Mouse (Mus musculus): ENCODE results near the gene Gm13279. TPM values are rescaled to one million over a fixed set of nuclear protein-coding genes. Genes with fewer than 3 reads are reported as not detected.
"Not testable (repeated sequence)": the region's sequence is repeated elsewhere in the genome, so short reads cannot be mapped to it uniquely, and the experiment has no call there.

Gene Gm13279
- polyA plus RNA-seq, 1 experiment from 2014 or later, result not detected

- H3K9me3 ChIP-seq (replicated peaks; ENCODE audit: control insufficient read depth, low read length); ATAC-seq (ENCODE audit: insufficient read depth, low FRiP score); H3K4me1 ChIP-seq (ENCODE audit: control insufficient read depth, insufficient read depth, low read length); H3K36me3 ChIP-seq (ENCODE audit: control insufficient read depth, insufficient read depth, low read length); H3K27ac ChIP-seq (ENCODE audit: low read length); H3K4me2 ChIP-seq (ENCODE audit: low read depth, low read length); H3K4me3 ChIP-seq (replicated peaks; ENCODE audit: low read length); H3K27me3 ChIP-seq (ENCODE audit: control insufficient read depth, insufficient read depth, low read length); H3K9ac ChIP-seq (ENCODE audit: low read length): not testable (repeated sequence)
- WGBS, result 52% methylated on average over 7 of the region's 9 CpGs
These were observed 34.9 kb upstream of the Gm13279 start for GRCm38 (mm10) chr4:88762341-88762740.

DNA sequence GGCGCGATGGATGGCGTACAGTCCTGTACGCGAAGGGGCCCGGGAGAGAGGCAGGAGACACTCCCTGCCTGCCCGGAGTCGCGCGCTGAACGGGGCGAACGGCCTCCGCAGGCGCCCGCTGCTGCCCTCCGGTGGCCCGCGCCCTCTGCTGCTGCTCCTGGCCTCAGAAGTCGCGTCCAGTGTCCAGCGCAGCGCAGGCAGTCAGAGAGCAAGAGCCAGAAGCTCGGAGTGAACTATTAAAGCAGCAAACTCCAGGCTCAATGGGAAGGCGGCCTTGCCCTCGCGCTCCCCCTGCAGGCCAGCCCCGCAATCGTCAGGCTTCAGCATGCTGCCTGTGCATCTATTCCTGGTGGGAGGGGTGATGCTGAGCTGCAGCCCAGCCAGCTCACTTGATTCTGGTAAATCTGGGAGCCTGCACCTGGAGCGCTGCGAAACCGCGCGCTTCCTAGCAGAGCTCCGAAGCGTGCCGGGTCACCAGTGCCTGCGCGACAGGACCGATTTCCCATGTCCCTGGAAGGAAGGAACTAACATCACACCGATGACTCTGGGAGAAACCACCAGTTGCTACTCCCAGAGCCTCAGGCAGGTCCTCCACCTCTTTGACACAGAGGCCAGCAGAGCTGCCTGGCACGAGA lies 33.7 kb upstream of the Gm13279 start:
- H3K9me3 ChIP-seq (replicated peaks; ENCODE audit: control insufficient read depth, low read length); H3K4me1 ChIP-seq (ENCODE audit: control insufficient read depth, insufficient read depth, low read length); ATAC-seq (ENCODE audit: insufficient read depth, low FRiP score); H3K27me3 ChIP-seq (ENCODE audit: control insufficient read depth, insufficient read depth, low read length); H3K27ac ChIP-seq (ENCODE audit: low read length); H3K36me3 ChIP-seq (ENCODE audit: control insufficient read depth, insufficient read depth, low read length): not testable (repeated sequence)
- 2% methylated on average over 30 of the region's 42 CpGs for WGBS
- H3K4me3 ChIP-seq (replicated peaks; ENCODE audit: low read length), result peak overlapping the region; percentile 40
- H3K4me2 ChIP-seq (ENCODE audit: low read depth, low read length), result peak overlapping the region; percentile 43; the same call in 1 of the 2 replicates
- H3K9ac ChIP-seq (ENCODE audit: low read length), result peak overlapping the region; percentile 64

DNA sequence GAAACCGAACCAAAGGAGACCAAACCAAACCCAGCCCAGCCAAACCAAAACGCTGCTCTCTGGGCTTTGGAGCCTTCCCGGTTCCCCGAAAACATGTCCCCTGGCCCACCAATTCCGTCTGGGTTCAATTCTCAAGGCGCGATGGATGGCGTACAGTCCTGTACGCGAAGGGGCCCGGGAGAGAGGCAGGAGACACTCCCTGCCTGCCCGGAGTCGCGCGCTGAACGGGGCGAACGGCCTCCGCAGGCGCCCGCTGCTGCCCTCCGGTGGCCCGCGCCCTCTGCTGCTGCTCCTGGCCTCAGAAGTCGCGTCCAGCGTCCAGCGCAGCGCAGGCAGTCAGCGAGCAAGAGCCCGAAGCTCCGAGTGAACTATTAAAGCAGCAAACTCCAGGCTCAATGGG lies 23.7 kb upstream of the Gm13279 start, which contains the start of gene Gm13290:
TSS of gene Gm13290 (plus strand) at position 301 of the 400 bp plus-strand sequence.
- H3K27ac ChIP-seq (ENCODE audit: low read length); H3K9me3 ChIP-seq (replicated peaks; ENCODE audit: control insufficient read depth, low read length); ATAC-seq (ENCODE audit: insufficient read depth, low FRiP score); H3K36me3 ChIP-seq (ENCODE audit: control insufficient read depth, insufficient read depth, low read length); H3K4me1 ChIP-seq (ENCODE audit: control insufficient read depth, insufficient read depth, low read length); H3K9ac ChIP-seq (ENCODE audit: low read length); H3K4me3 ChIP-seq (replicated peaks; ENCODE audit: low read length); H3K27me3 ChIP-seq (ENCODE audit: control insufficient read depth, insufficient read depth, low read length); H3K4me2 ChIP-seq (ENCODE audit: low read depth, low read length): not testable (repeated sequence)
- WGBS, result no CpG with 5 or more reads among the region's 32 CpGs

DNA sequence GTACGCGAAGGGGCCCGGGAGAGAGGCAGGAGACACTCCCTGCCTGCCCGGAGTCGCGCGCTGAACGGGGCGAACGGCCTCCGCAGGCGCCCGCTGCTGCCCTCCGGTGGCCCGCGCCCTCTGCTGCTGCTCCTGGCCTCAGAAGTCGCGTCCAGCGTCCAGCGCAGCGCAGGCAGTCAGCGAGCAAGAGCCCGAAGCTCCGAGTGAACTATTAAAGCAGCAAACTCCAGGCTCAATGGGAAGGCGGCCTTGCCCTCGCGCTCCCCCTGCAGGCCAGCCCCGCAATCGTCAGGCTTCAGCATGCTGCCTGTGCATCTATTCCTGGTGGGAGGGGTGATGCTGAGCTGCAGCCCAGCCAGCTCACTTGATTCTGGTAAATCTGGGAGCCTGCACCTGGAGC lies 20.6 kb upstream of the Gm13279 start, which contains the start of gene Gm13289:
TSS of gene Gm13289 (plus strand) at position 301 of the 400 bp plus-strand sequence.
- WGBS, result no CpG with 5 or more reads among the region's 29 CpGs
- not testable (repeated sequence) for H3K27me3 ChIP-seq (ENCODE audit: control insufficient read depth, insufficient read depth, low read length); H3K36me3 ChIP-seq (ENCODE audit: control insufficient read depth, insufficient read depth, low read length); H3K4me1 ChIP-seq (ENCODE audit: control insufficient read depth, insufficient read depth, low read length); H3K4me3 ChIP-seq (replicated peaks; ENCODE audit: low read length); H3K27ac ChIP-seq (ENCODE audit: low read length); H3K4me2 ChIP-seq (ENCODE audit: low read depth, low read length); H3K9me3 ChIP-seq (replicated peaks; ENCODE audit: control insufficient read depth, low read length); ATAC-seq (ENCODE audit: insufficient read depth, low FRiP score); H3K9ac ChIP-seq (ENCODE audit: low read length)

DNA sequence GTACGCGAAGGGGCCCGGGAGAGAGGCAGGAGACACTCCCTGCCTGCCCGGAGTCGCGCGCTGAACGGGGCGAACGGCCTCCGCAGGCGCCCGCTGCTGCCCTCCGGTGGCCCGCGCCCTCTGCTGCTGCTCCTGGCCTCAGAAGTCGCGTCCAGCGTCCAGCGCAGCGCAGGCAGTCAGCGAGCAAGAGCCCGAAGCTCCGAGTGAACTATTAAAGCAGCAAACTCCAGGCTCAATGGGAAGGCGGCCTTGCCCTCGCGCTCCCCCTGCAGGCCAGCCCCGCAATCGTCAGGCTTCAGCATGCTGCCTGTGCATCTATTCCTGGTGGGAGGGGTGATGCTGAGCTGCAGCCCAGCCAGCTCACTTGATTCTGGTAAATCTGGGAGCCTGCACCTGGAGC lies 17.6 kb upstream of the Gm13279 start, which contains the start of gene Gm13272:
TSS of gene Gm13272 (plus strand) at position 301 of the 400 bp plus-strand sequence.
- WGBS, result no CpG with 5 or more reads among the region's 29 CpGs
- H3K4me1 ChIP-seq (ENCODE audit: control insufficient read depth, insufficient read depth, low read length); H3K27ac ChIP-seq (ENCODE audit: low read length); H3K9me3 ChIP-seq (replicated peaks; ENCODE audit: control insufficient read depth, low read length); ATAC-seq (ENCODE audit: insufficient read depth, low FRiP score); H3K4me2 ChIP-seq (ENCODE audit: low read depth, low read length); H3K9ac ChIP-seq (ENCODE audit: low read length); H3K27me3 ChIP-seq (ENCODE audit: control insufficient read depth, insufficient read depth, low read length); H3K36me3 ChIP-seq (ENCODE audit: control insufficient read depth, insufficient read depth, low read length); H3K4me3 ChIP-seq (replicated peaks; ENCODE audit: low read length): not testable (repeated sequence)

GRCm38 (mm10) chr4:88780320-88780719 lies 16.9 kb upstream of the Gm13279 start:
- WGBS, result 53% methylated on average over 14 of the region's 18 CpGs
- H3K4me1 ChIP-seq (ENCODE audit: control insufficient read depth, insufficient read depth, low read length); H3K4me2 ChIP-seq (ENCODE audit: low read depth, low read length); H3K27ac ChIP-seq (ENCODE audit: low read length); H3K27me3 ChIP-seq (ENCODE audit: control insufficient read depth, insufficient read depth, low read length); H3K9ac ChIP-seq (ENCODE audit: low read length); H3K4me3 ChIP-seq (replicated peaks; ENCODE audit: low read length); H3K9me3 ChIP-seq (replicated peaks; ENCODE audit: control insufficient read depth, low read length); H3K36me3 ChIP-seq (ENCODE audit: control insufficient read depth, insufficient read depth, low read length); ATAC-seq (ENCODE audit: insufficient read depth, low FRiP score): not testable (repeated sequence)

GRCm38 (mm10) chr4:88781831-88782230 lies 15.4 kb upstream of the Gm13279 start, which contains the start of gene Ifnz:
Ifnz (plus strand) TSS chr4:88782131.
- Histone ChIP-seq H3K4me3 (replicated peaks; ENCODE audit: low read length) (0 out of 2 replicates have a peak within 1 kb of the TSS, but pooled peaks have one; percentile 22), H3K4me2 (ENCODE audit: low read depth, low read length) (peak within 1 kb of the TSS; percentile 40)
- ATAC-seq (ENCODE audit: insufficient read depth, low FRiP score); H3K36me3 ChIP-seq (ENCODE audit: control insufficient read depth, insufficient read depth, low read length); H3K9ac ChIP-seq (ENCODE audit: low read length); H3K27me3 ChIP-seq (ENCODE audit: control insufficient read depth, insufficient read depth, low read length); H3K27ac ChIP-seq (ENCODE audit: low read length); H3K9me3 ChIP-seq (replicated peaks; ENCODE audit: control insufficient read depth, low read length); H3K4me1 ChIP-seq (ENCODE audit: control insufficient read depth, insufficient read depth, low read length): not testable (repeated sequence)
- 9% methylated on average over 2 of the region's 7 CpGs for WGBS

DNA sequence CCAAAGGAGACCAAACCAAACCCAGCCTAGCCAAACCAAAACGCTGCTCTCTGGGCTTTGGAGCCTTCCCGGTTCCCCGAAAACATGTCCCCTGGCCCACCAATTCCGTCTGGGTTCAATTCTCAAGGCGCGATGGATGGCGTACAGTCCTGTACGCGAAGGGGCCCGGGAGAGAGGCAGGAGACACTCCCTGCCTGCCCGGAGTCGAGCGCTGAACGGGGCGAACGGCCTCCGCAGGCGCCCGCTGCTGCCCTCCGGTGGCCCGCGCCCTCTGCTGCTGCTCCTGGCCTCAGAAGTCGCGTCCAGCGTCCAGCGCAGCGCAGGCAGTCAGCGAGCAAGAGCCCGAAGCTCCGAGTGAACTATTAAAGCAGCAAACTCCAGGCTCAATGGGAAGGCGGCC lies 14.9 kb upstream of the Gm13279 start:
- not testable (repeated sequence) for ATAC-seq (ENCODE audit: insufficient read depth, low FRiP score); H3K4me1 ChIP-seq (ENCODE audit: control insufficient read depth, insufficient read depth, low read length); H3K9ac ChIP-seq (ENCODE audit: low read length); H3K9me3 ChIP-seq (replicated peaks; ENCODE audit: control insufficient read depth, low read length); H3K36me3 ChIP-seq (ENCODE audit: control insufficient read depth, insufficient read depth, low read length); H3K27me3 ChIP-seq (ENCODE audit: control insufficient read depth, insufficient read depth, low read length); H3K27ac ChIP-seq (ENCODE audit: low read length)
- 0 out of 2 replicates have a peak overlapping the region, but pooled peaks have one; percentile 22 for H3K4me3 ChIP-seq (replicated peaks; ENCODE audit: low read length)
- WGBS, result 0% methylated on average over 3 of the region's 31 CpGs
- peak overlapping the region; percentile 40 for H3K4me2 ChIP-seq (ENCODE audit: low read depth, low read length)

- not testable (repeated sequence) for H3K9me3 ChIP-seq (replicated peaks; ENCODE audit: control insufficient read depth, low read length); ATAC-seq (ENCODE audit: insufficient read depth, low FRiP score); H3K27ac ChIP-seq (ENCODE audit: low read length); H3K4me1 ChIP-seq (ENCODE audit: control insufficient read depth, insufficient read depth, low read length); H3K4me2 ChIP-seq (ENCODE audit: low read depth, low read length); H3K27me3 ChIP-seq (ENCODE audit: control insufficient read depth, insufficient read depth, low read length); H3K9ac ChIP-seq (ENCODE audit: low read length); H3K4me3 ChIP-seq (replicated peaks; ENCODE audit: low read length); H3K36me3 ChIP-seq (ENCODE audit: control insufficient read depth, insufficient read depth, low read length)
- WGBS, result no CpG with 5 or more reads among the region's 27 CpGs
These were observed 11.8 kb upstream of the Gm13279 start, which contains the start of gene Gm13276 for GRCm38 (mm10) chr4:88785409-88785808. Gm13276 (plus strand) TSS chr4:88785709.

Measured in stomach, embryonic 16.5 days (tissue).